Mouse (Mus musculus) embryonic facial prominence, embryonic 13.5 days (tissue): ENCODE measurements around the gene Mettl8. TPM values are rescaled to one million over a fixed set of nuclear protein-coding genes. Genes with fewer than 3 reads are reported as not detected.

Source experiments
- ATAC-seq: fragments of 200-750 bp; cut with Nextera tagmentation; 2 replicates; pipeline ENCODE4 v1.8.0; 2017; ENCODE audit warnings: low read depth; ENCODE audit not compliant: insufficient number of reproducible peaks, insufficient read depth, low FRiP score, low TSS enrichment
- H3K27ac ChIP-seq: fragments of 300-500 bp; sonication (generic); 2 replicates; pipeline ENCODE4 v1.5.1; 2015; ENCODE audit warnings: moderate library complexity, mild to moderate bottlenecking, inconsistent platforms
- H3K27me3 ChIP-seq: fragments of 300-500 bp; sonication (generic); 2 replicates; pipeline ENCODE4 v1.6.1; 2015; ENCODE audit warnings: mild to moderate bottlenecking, inconsistent platforms
- H3K36me3 ChIP-seq: fragments of 300-500 bp; sonication (generic); 2 replicates; pipeline ENCODE4 v1.6.1; 2015; ENCODE audit warnings: mild to moderate bottlenecking, inconsistent platforms
- H3K4me1 ChIP-seq: fragments of 300-500 bp; sonication (generic); 2 replicates; pipeline ENCODE4 v1.6.1; 2015; ENCODE audit warnings: inconsistent platforms
- H3K4me2 ChIP-seq: fragments of 300-500 bp; sonication (generic); 2 replicates; pipeline ENCODE4 v1.6.1; 2015; ENCODE audit warnings: moderate library complexity, mild to moderate bottlenecking, inconsistent platforms
- H3K4me3 ChIP-seq: fragments of 300-500 bp; sonication (generic); 2 replicates; pipeline ENCODE4 v1.5.1; 2015; ENCODE audit warnings: mild to moderate bottlenecking, inconsistent platforms
- H3K9ac ChIP-seq: fragments of 300-500 bp; sonication (generic); 2 replicates; pipeline ENCODE4 v1.6.1; 2015; ENCODE audit warnings: mild to moderate bottlenecking, inconsistent platforms
- H3K9me3 ChIP-seq: fragments of 300-500 bp; sonication (generic); 2 replicates; pipeline ENCODE4 v1.6.1; 2016; ENCODE audit warnings: inconsistent platforms
- WGBS: fragments of 180-500 bp; shearing (Covaris S2); methylation state at CpG from one replicate; pipeline ENCODE4 v1.1.7; 2015; ENCODE audit warnings: mixed read lengths; 5-methylcytosine and 5-hydroxymethylcytosine counted together
- polyA plus RNA-seq: library from polyadenylated mRNA; unstranded; fragments of >200 nt; fragmentation: Nextera tagmentation; extraction: Ambion mirVana; gene quantifications from 2 replicates; pipeline ENCODE4 v1.2.1, GENCODE M21; 2015

The Mettl8 gene
- polyA plus RNA-seq, 1 experiment from 2014 or later: 19.5 TPM

DNA sequence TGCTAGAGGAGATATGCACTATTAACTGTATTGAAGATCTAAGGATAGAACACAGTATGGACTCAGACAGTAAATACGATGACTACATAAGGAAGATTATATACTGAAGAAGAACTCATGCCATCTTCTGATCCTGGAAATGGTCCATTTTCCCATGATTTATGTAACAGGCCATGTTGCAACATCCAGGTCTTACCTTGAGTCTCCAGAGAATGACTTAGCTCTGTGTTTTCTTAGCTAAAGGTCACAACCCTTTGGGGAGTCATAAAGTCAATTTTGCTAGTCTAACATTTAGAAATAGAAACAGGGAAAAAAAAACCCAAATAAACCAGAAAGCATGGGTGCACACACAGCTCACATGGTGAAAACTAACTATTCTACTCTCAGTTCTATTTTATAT, 43.6 kb downstream of the Mettl8 start:
- 91% methylated on average over 1 of the region's 1 CpGs for WGBS
- no peak overlapping the region for H3K4me2 ChIP-seq
- no peak overlapping the region for H3K9ac ChIP-seq
- H3K27ac ChIP-seq: no peak overlapping the region
- H3K36me3 ChIP-seq: no peaks in the 10 kb centered on the region
- H3K4me3 ChIP-seq: no peak overlapping the region
- 0 out of 2 replicates have a peak, but pooled peaks cover 4% of the 10 kb centered on the region for H3K9me3 ChIP-seq
- no peak for ATAC-seq
- no peaks in the 10 kb centered on the region for H3K4me1 ChIP-seq
- H3K27me3 ChIP-seq: no peaks in the 10 kb centered on the region

DNA sequence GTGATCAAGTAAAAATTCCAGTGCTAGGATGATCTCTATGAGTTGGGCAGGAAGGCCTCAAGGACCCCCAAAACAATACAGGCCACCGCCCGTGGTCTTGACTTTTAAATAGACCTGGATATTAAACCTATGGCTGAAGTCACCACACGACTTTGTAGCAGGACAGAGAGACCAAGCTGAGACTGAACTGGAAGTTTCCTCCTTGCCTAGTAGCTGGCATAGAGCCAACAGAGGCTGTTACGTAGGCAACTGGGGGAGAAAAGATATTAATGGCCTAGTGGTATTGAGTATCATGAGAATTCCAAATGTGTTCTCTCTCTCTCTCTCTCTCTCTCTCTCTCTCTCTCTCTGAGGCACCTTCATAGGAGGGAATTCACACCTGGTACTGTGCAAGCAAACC, 51.0 kb downstream of the Mettl8 start:
- Histone ChIP-seq H3K4me1 (no peaks in the 10 kb centered on the region), H3K9me3 (0 out of 2 replicates have a peak, but pooled peaks cover 4% of the 10 kb centered on the region), H3K9ac (no peak overlapping the region), H3K4me2 (no peak overlapping the region), H3K27ac (no peak overlapping the region), H3K36me3 (no peaks in the 10 kb centered on the region), H3K27me3 (no peaks in the 10 kb centered on the region), H3K4me3 (no peak overlapping the region)
- 70% methylated on average over 4 of the region's 4 CpGs for WGBS
- ATAC-seq: no peak

DNA sequence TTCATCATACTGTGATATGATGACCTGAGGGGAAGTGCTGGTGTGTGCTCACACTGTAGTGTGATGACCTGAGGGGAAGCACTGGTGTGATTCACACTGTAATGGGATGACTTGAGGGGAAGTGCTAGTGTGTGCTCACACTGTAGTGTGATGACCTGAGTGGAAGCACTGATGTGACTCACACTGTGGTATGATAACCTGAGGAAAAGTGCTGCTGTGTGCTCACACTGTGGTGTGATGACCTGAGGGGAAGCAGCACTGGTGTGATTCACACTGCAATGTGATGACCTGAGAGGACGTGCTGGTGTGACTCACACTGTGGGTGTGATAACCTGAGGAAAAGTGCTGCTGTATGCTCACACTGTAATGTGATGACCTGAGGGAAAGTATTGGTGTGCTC, 52.9 kb downstream of the Mettl8 start:
- H3K4me3 ChIP-seq: no peak overlapping the region
- no peaks in the 10 kb centered on the region for H3K9me3 ChIP-seq
- no peaks in the 10 kb centered on the region for H3K27me3 ChIP-seq
- no peak overlapping the region for H3K27ac ChIP-seq
- WGBS: 90% methylated on average over 1 of the region's 1 CpGs
- no peak for ATAC-seq
- H3K4me2 ChIP-seq: no peak overlapping the region
- no peaks in the 10 kb centered on the region for H3K36me3 ChIP-seq
- no peak overlapping the region for H3K9ac ChIP-seq
- H3K4me1 ChIP-seq: no peaks in the 10 kb centered on the region

DNA sequence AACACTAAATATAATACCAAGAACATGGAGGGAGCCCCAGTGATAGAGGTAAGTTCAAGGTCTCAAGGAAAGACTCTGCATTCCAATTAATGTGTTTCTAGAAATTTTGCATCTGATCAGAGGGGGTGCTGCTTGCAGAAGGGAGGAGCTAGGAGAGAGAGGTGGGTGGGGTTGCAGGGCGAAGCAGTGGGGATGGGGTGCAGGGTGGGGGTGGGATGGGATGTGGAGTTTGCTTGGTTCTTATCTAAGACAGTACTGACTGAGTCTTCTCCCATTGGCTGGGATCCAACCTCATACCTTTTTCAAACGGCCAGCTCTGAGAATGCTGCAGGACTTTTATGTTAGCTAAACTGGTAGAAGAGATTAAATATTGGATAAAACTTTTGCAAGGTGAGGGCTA, 56.6 kb downstream of the Mettl8 start:
- Histone ChIP-seq H3K4me2 (no peak overlapping the region), H3K36me3 (no peaks in the 10 kb centered on the region), H3K9me3 (no peaks in the 10 kb centered on the region), H3K9ac (no peak overlapping the region), H3K4me3 (no peak overlapping the region), H3K27ac (no peak overlapping the region), H3K4me1 (no peaks in the 10 kb centered on the region), H3K27me3 (no peaks in the 10 kb centered on the region)
- 72% methylated on average over 2 of the region's 2 CpGs for WGBS
- no peak for ATAC-seq

DNA sequence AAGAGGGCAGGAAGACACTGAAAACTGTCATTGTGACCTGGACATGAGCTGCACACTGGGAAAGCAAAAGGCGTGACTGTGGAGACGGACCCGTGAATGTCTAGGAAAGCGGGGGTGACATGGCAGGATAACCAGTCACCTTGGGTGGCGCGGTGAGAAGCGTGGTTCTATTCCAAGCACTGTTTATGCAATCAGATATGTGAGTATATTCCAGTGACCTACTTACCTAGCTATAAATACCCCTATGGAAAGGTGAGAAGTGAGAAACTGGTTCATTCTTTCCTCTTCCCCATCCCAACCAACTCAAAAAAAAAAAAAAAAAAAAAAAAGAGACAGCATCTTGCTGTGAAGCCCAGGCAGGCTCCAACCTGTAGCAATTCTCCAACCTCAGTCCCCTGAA, 58.9 kb downstream of the Mettl8 start:
- no peak overlapping the region for H3K4me3 ChIP-seq
- 95% methylated on average over 7 of the region's 7 CpGs for WGBS
- H3K27ac ChIP-seq: no peak overlapping the region
- ATAC-seq: no peak
- H3K4me1 ChIP-seq: no peaks in the 10 kb centered on the region
- H3K36me3 ChIP-seq: no peaks in the 10 kb centered on the region
- no peaks in the 10 kb centered on the region for H3K9me3 ChIP-seq
- H3K4me2 ChIP-seq: no peak overlapping the region
- H3K27me3 ChIP-seq: no peaks in the 10 kb centered on the region
- no peak overlapping the region for H3K9ac ChIP-seq

DNA sequence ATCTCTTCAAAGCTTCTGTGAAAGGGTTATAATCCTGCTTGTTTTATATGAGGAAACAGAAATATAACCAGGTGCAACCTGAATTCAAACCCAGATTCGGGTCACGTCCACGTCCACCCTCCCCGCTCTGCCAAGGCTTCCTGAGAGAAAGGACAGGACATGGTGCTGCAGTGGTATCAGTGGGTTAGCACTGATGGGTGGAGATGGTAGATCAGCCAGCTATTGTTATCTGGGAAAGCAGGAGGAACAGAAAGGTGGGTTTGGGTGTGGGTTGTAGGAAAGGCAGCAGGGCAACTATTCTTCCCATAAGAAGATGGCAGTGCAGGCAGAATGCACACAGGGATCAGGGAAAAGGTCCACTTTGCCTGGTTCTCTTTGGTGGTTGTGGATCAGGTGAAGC, 59.5 kb downstream of the Mettl8 start:
- 87% methylated on average over 4 of the region's 4 CpGs for WGBS
- Histone ChIP-seq H3K9me3 (no peaks in the 10 kb centered on the region), H3K36me3 (0 out of 2 replicates have a peak, but pooled peaks cover 2% of the 10 kb centered on the region), H3K9ac (no peak overlapping the region), H3K27me3 (no peaks in the 10 kb centered on the region), H3K4me2 (no peak overlapping the region), H3K27ac (no peak overlapping the region), H3K4me3 (no peak overlapping the region), H3K4me1 (no peaks in the 10 kb centered on the region)
- ATAC-seq: no peak

DNA sequence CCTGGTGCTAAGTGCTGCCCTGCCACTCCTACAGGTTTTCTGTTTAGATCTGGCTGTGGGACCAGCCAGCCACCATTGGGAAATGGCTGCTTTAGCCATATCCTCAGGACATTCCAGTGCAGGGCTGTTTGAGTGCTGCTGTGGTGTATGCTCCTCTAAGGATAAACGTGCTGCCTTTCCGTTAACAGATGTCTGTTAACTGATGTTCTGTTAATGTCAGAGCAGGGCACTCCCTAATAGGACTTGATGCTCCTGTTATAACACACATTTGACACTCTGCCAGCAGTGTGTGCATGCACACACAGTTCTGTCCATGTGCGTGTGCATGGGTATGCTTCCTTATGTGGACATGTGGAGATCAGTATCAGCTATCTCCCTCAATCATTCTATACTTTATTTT, 61.6 kb downstream of the Mettl8 start:
- H3K36me3 ChIP-seq: 0 out of 2 replicates have a peak, but pooled peaks cover 2% of the 10 kb centered on the region
- WGBS: 47% methylated on average over 3 of the region's 3 CpGs
- no peaks in the 10 kb centered on the region for H3K4me1 ChIP-seq
- H3K27me3 ChIP-seq: no peaks in the 10 kb centered on the region
- no peak overlapping the region for H3K27ac ChIP-seq
- no peak for ATAC-seq
- no peaks in the 10 kb centered on the region for H3K9me3 ChIP-seq
- no peak overlapping the region for H3K9ac ChIP-seq
- H3K4me3 ChIP-seq: no peak overlapping the region
- no peak overlapping the region for H3K4me2 ChIP-seq

DNA sequence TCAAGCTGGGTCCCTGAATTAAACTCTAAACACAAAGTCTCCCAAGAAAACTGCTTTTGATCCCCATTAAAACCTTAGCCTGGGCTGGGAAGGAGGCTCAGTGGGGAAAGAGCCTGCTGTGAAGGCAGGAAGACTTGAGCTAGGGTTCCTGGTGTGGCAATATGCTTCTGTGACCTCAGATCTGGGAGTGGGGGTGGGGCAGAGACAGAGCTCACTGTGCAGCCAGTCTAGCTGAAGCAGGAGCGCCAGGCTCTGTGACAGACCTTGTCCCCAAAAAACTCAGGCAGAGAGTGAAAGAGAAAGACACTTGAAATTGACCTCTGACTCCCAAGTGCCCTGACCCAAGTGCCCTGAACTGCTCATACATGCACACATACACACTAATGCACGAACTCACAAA, 62.7 kb downstream of the Mettl8 start:
- Histone ChIP-seq H3K4me3 (no peak overlapping the region), H3K9me3 (no peaks in the 10 kb centered on the region), H3K27ac (no peak overlapping the region), H3K4me1 (no peaks in the 10 kb centered on the region), H3K27me3 (no peaks in the 10 kb centered on the region), H3K9ac (no peak overlapping the region), H3K4me2 (no peak overlapping the region), H3K36me3 (0 out of 2 replicates have a peak, but pooled peaks cover 2% of the 10 kb centered on the region)
- WGBS: 78% methylated on average over 2 of the region's 2 CpGs
- ATAC-seq: no peak

DNA sequence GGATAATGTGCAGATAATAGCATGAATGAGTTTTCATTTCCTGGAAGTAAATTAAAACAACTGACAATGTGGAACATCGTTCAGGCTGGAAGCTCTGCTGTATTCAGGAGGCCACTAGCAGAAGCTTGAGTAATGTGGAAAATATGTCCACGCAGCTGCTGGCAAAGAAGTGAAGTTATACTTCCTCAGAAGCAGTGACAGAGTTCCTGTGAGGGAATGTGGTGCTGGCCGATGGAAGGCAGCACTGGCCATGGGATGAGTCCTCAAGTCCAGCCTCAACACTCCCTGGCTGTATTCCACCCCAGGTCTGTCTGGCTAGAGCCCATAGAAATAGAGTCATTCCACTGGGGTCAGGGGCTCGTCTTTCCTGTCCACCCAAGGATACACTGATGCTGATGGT, 65.2 kb downstream of the Mettl8 start:
- 71% methylated on average over 4 of the region's 4 CpGs for WGBS
- no peaks in the 10 kb centered on the region for H3K9me3 ChIP-seq
- H3K36me3 ChIP-seq: 0 out of 2 replicates have a peak, but pooled peaks cover 2% of the 10 kb centered on the region
- no peaks in the 10 kb centered on the region for H3K27me3 ChIP-seq
- no peaks in the 10 kb centered on the region for H3K4me1 ChIP-seq
- ATAC-seq: no peak
- H3K4me3 ChIP-seq: no peak overlapping the region
- H3K9ac ChIP-seq: no peak overlapping the region
- H3K27ac ChIP-seq: no peak overlapping the region
- H3K4me2 ChIP-seq: no peak overlapping the region

DNA sequence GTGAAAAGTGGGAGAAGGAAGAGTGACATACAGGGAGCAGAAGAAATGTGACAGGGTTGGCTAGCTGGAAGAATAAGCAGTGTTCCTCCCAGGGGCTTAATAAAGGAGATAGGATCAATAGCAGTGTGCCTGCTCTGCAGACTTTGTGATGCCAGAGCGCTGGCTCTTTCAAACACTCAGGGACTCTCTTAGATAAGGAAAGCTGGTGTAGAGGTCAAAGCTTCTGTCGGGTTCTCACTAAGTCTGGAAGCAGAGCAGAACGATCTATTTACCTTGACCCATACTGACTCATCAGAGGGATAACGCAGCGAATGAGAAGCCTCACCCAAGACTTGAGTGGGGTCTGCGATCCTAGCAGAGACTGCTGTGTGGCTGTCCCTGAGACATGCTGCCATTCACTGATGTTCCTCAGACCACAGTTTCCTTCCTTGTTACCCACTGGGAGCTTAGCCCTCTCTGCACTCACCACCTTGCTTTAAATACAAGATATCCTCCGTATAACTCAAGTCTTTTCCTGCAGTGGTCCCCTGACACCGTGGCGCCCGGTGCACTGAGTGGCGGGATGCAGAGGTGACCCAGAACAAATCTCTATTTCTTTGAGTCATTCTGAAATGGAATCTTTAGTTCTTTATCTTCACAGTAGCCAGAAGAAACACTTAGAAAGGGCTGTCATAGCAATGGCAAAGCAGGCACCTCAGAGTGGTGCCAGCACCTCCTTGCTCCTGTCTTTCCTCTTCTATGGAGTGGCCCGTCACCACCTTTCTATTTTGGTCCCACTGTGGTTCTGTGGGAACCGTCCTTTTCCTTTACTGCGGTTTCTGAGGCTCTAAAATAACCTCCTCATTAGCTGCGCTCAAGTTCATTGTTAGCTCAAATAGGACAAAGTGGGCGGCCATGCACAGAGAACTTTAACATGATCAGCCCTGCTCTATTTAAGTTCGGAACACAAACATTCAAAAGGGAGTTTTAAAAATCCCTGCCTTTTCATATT, 65.9 kb downstream of the Mettl8 start:
- no peak for ATAC-seq
- H3K27ac ChIP-seq: no peak overlapping the region
- WGBS: 81% methylated on average over 17 of the region's 17 CpGs

DNA sequence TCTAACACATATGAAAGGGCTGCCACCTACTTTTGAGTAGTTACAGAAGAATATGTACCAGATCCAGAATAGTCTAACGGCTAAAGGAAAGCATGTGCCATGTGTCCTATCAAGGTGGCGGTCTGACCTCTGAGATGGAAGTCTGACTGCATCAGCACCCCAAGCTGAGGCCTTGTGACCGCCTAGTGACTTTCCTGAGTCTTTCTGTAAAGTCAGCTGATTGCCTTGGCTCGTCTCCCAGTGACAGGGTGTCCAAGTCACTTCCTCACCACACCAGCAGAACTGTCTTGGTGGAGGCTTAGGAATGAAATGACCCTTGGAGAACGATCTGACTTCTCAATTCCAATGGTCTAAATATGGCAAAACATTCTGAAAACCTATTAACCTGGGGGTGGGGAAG, 77.1 kb downstream of the Mettl8 start:
- Histone ChIP-seq H3K4me2 (no peak overlapping the region), H3K27ac (no peak overlapping the region), H3K27me3 (no peaks in the 10 kb centered on the region), H3K4me1 (no peaks in the 10 kb centered on the region; the same call in 1 of the 2 replicates), H3K4me3 (no peak overlapping the region), H3K9me3 (no peaks in the 10 kb centered on the region), H3K36me3 (no peaks in the 10 kb centered on the region), H3K9ac (no peak overlapping the region)
- no peak for ATAC-seq
- WGBS: 87% methylated on average over 5 of the region's 5 CpGs

More for the DNA sequence above, 65.9 kb downstream of the Mettl8 start:
- Histone ChIP-seq H3K9me3 (no peaks in the 10 kb centered on the region), H3K36me3 (0 out of 2 replicates have a peak, but pooled peaks cover 2% of the 10 kb centered on the region), H3K27me3 (no peaks in the 10 kb centered on the region), H3K9ac (no peak overlapping the region), H3K4me2 (no peak overlapping the region), H3K4me3 (no peak overlapping the region), H3K4me1 (no peaks in the 10 kb centered on the region)

DNA sequence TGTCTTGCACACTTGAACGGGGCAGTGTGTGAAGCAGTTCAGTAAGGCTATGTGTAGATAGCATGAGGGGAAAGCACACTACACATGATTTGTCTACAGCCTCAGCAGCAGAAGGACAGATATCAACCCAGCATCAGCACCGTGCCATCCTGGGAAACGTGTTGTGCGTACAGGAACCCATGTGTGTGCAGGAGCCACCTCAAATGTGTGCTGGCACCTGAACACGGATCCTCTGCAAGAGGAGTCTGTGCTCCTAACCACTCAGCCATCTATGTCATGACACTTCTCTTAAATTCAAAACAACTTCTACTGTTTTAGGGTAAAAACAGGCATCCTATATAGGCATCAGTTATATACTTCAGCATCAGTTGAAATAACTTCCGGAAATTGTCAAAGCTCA, 80.6 kb downstream of the Mettl8 start:
- H3K27ac ChIP-seq: no peak overlapping the region
- no peak overlapping the region for H3K4me3 ChIP-seq
- ATAC-seq: no peak

More for the DNA sequence above, 80.6 kb downstream of the Mettl8 start:
- WGBS: 94% methylated on average over 6 of the region's 6 CpGs
- no peak overlapping the region for H3K9ac ChIP-seq
- no peaks in the 10 kb centered on the region for H3K36me3 ChIP-seq
- H3K4me1 ChIP-seq: no peaks in the 10 kb centered on the region; the same call in 1 of the 2 replicates
- H3K27me3 ChIP-seq: no peaks in the 10 kb centered on the region
- no peaks in the 10 kb centered on the region for H3K9me3 ChIP-seq
- no peak overlapping the region for H3K4me2 ChIP-seq
